Mouse (Mus musculus): ENCODE measurements at regions not wholly inside any gene's neighbourhood (a gene's known extent, or its start where the extent isn't known, plus 50 kb on each side); places are given as distances from the start of the nearest gene placed in this dataset.

- no peak for DNase-seq (ENCODE audit: low read depth, low spot score)
- POLR2A ChIA-PET = no interaction called here
- CTCF ChIA-PET = no interaction called here
- no peak for TF ChIP-seq CTCF (IDR thresholded peaks at IDR 0.05)
- in situ Hi-C loops (cut with MboI; ENCODE audit: low pct_unique_long_range_greater_than_20kb) = loop anchor here (5.0 kb wide), 1 partner anchor 55 kb away; no protein-coding TSS in a partner anchor
- H3K27me3 ChIP-seq = no peaks in the 10 kb centered on the region
- ATAC-seq = no peak
Observed at GRCm38 (mm10) chr17:31732176-31732880, 54.7 kb downstream of the Cryaa start.

GRCm38 (mm10) chr17:31734521-31734920 lies 56.9 kb downstream of the Cryaa start:
- no peak for DNase-seq (ENCODE audit: low read depth, low spot score)
- ChIA-PET CTCF (interaction anchor here (1.5 kb wide), 1 partner anchor 24 kb away, joined by 3 read pairs; no protein-coding TSS in a partner anchor), POLR2A (no interaction called here)
- H3K27me3 ChIP-seq = no peaks in the 10 kb centered on the region
- in situ Hi-C loops (cut with MboI; ENCODE audit: low pct_unique_long_range_greater_than_20kb) = loop anchor here (5.0 kb wide), 1 partner anchor 53 kb away; no protein-coding TSS in a partner anchor
- ATAC-seq = peak; percentile 16
- no peak for TF ChIP-seq CTCF (IDR thresholded peaks at IDR 0.05)

GRCm38 (mm10) chr17:31736716-31737115 lies 59.1 kb downstream of the Cryaa start:
- in situ Hi-C loops (cut with MboI; ENCODE audit: low pct_unique_long_range_greater_than_20kb) = no loop called here
- no peak for TF ChIP-seq CTCF (IDR thresholded peaks at IDR 0.05)
- no peak for DNase-seq (ENCODE audit: low read depth, low spot score)
- no peaks in the 10 kb centered on the region for H3K27me3 ChIP-seq
- ChIA-PET CTCF (no interaction called here), POLR2A (no interaction called here)
- ATAC-seq = no peak

- POLR2A ChIA-PET = interaction anchor here (0.5 kb wide), 1 partner anchor 230 kb away, joined by 4 read pairs; no protein-coding TSS in a partner anchor
- ATAC-seq (peak; percentile 11), DNase-seq (ENCODE audit: low read depth, low spot score) (no peak)
- TF ChIP-seq CTCF (IDR thresholded peaks at IDR 0.05) = no peak
- CTCF ChIA-PET = no interaction called here
- in situ Hi-C loops (cut with MboI; ENCODE audit: low pct_unique_long_range_greater_than_20kb) = no loop called here
- H3K27me3 ChIP-seq = no peaks in the 10 kb centered on the region
Observed at GRCm38 (mm10) chr17:31738249-31738648, 60.6 kb downstream of the Cryaa start.

- ChIA-PET POLR2A (interaction anchor here (0.5 kb wide), 1 partner anchor 191 kb away, joined by 3 read pairs; no protein-coding TSS in a partner anchor), CTCF (interaction anchor here (1.3 kb wide), 1 partner anchor 100 kb away, joined by 4 read pairs; no protein-coding TSS in a partner anchor)
- in situ Hi-C loops (cut with MboI; ENCODE audit: low pct_unique_long_range_greater_than_20kb) = no loop called here
- ATAC-seq (no peak), DNase-seq (ENCODE audit: low read depth, low spot score) (no peak)
- no peaks in the 10 kb centered on the region for H3K27me3 ChIP-seq
- no peak for TF ChIP-seq CTCF (IDR thresholded peaks at IDR 0.05)
Observed at GRCm38 (mm10) chr17:31739586-31739985, 62.0 kb downstream of the Cryaa start.

- ATAC-seq (no peak), DNase-seq (ENCODE audit: low read depth, low spot score) (no peak)
- H3K27me3 ChIP-seq = no peaks in the 10 kb centered on the region
- CTCF ChIA-PET = interaction anchor here (1.3 kb wide), 1 partner anchor 99 kb away, joined by 4 read pairs; no protein-coding TSS in a partner anchor
- POLR2A ChIA-PET = interaction anchor here (0.5 kb wide), 1 partner anchor 191 kb away, joined by 3 read pairs; no protein-coding TSS in a partner anchor
- no peak for TF ChIP-seq CTCF (IDR thresholded peaks at IDR 0.05)
- in situ Hi-C loops (cut with MboI; ENCODE audit: low pct_unique_long_range_greater_than_20kb) = no loop called here
Observed at GRCm38 (mm10) chr17:31740059-31740458, 62.5 kb downstream of the Cryaa start.

- POLR2A ChIA-PET = no interaction called here
- in situ Hi-C loops (cut with MboI; ENCODE audit: low pct_unique_long_range_greater_than_20kb) = no loop called here
- TF ChIP-seq CTCF (IDR thresholded peaks at IDR 0.05) = no peak
- DNase-seq (ENCODE audit: low read depth, low spot score) = no peak
- CTCF ChIA-PET = no interaction called here
- no peaks in the 10 kb centered on the region for H3K27me3 ChIP-seq
- no peak for ATAC-seq
Observed at GRCm38 (mm10) chr17:31743656-31744055, 66.0 kb downstream of the Cryaa start.

- in situ Hi-C loops (cut with MboI; ENCODE audit: low pct_unique_long_range_greater_than_20kb) = no loop called here
- no peaks in the 10 kb centered on the region for H3K27me3 ChIP-seq
- CTCF ChIA-PET = no interaction called here
- no peak for DNase-seq (ENCODE audit: low read depth, low spot score)
- POLR2A ChIA-PET = no interaction called here
- ATAC-seq = peak; percentile 64
- TF ChIP-seq CTCF (IDR thresholded peaks at IDR 0.05) = no peak
Observed at GRCm38 (mm10) chr17:31746198-31747111, 68.8 kb downstream of the Cryaa start.

- CTCF ChIA-PET = interaction anchor here (0.7 kb wide), 1 partner anchor 25 kb away, joined by 3 read pairs; no protein-coding TSS in a partner anchor
- POLR2A ChIA-PET = interaction anchor here (0.5 kb wide), 1 partner anchor 94 kb away, joined by 3 read pairs; no protein-coding TSS in a partner anchor
- no peak for DNase-seq (ENCODE audit: low read depth, low spot score)
- in situ Hi-C loops (cut with MboI; ENCODE audit: low pct_unique_long_range_greater_than_20kb) = no loop called here
- TF ChIP-seq CTCF (IDR thresholded peaks at IDR 0.05) = no peak
- ATAC-seq = no peak
- no peaks in the 10 kb centered on the region for H3K27me3 ChIP-seq
Observed at GRCm38 (mm10) chr17:31747563-31747962, 70.0 kb downstream of the Cryaa start.

GRCm38 (mm10) chr17:31748158-31748557 lies 70.6 kb downstream of the Cryaa start:
- H3K27me3 ChIP-seq = no peaks in the 10 kb centered on the region
- DNase-seq (ENCODE audit: low read depth, low spot score) = no peak
- ChIA-PET POLR2A (interaction anchor here (0.5 kb wide), 1 partner anchor 93 kb away, joined by 3 read pairs; no protein-coding TSS in a partner anchor), CTCF (interaction anchor here (0.8 kb wide), 1 partner anchor 12 kb away, joined by 3 read pairs; no protein-coding TSS in a partner anchor)
- TF ChIP-seq CTCF (IDR thresholded peaks at IDR 0.05) = no peak
- in situ Hi-C loops (cut with MboI; ENCODE audit: low pct_unique_long_range_greater_than_20kb) = no loop called here
- ATAC-seq = no peak

All from Patski (cell line).